Mouse (Mus musculus): ENCODE data around the gene Nacad. TPM values are rescaled to one million over a fixed set of nuclear protein-coding genes. Genes with fewer than 3 reads are reported as not detected.
A peak's percentile ranks its signal among the peaks of the same experiment; 100 is the strongest.

The Nacad gene
- polyA plus RNA-seq, 1 experiment from 2014 or later: 71.1 TPM

- Histone ChIP-seq H3K27ac (ENCODE audit: low read length) (no peak overlapping the region), H3K4me3 (replicated peaks; ENCODE audit: low read length) (no peak overlapping the region), H3K4me2 (ENCODE audit: low read length) (no peak overlapping the region), H3K36me3 (ENCODE audit: control insufficient read depth, insufficient read depth) (no peaks in the 10 kb centered on the region), H3K9ac (replicated peaks; ENCODE audit: low read depth, low read length) (no peak overlapping the region), H3K4me1 (replicated peaks; ENCODE audit: control insufficient read depth, insufficient read depth, low read length) (peaks cover 13% of the 10 kb centered on the region), H3K9me3 (ENCODE audit: control insufficient read depth, low read length) (no peaks in the 10 kb centered on the region), H3K27me3 (replicated peaks; ENCODE audit: control insufficient read depth, insufficient read depth, low read length) (no peaks in the 10 kb centered on the region)
- no peak for ATAC-seq
Observed at GRCm38 (mm10) chr11:6629655-6630054, 23.8 kb upstream of the Nacad start.

- H3K9me3 ChIP-seq (ENCODE audit: control insufficient read depth, low read length): no peaks in the 10 kb centered on the region
- H3K9ac ChIP-seq (replicated peaks; ENCODE audit: low read depth, low read length): no peak overlapping the region
- no peak overlapping the region for H3K4me2 ChIP-seq (ENCODE audit: low read length)
- no peaks in the 10 kb centered on the region for H3K27me3 ChIP-seq (replicated peaks; ENCODE audit: control insufficient read depth, insufficient read depth, low read length)
- H3K36me3 ChIP-seq (ENCODE audit: control insufficient read depth, insufficient read depth): peaks cover 3% of the 10 kb centered on the region; the same call in 1 of the 2 replicates
- H3K4me3 ChIP-seq (replicated peaks; ENCODE audit: low read length): no peak overlapping the region
- 22% methylated on average over 4 of the region's 4 CpGs for WGBS
- H3K27ac ChIP-seq (ENCODE audit: low read length): no peak overlapping the region
- no peak for ATAC-seq
- H3K4me1 ChIP-seq (replicated peaks; ENCODE audit: control insufficient read depth, insufficient read depth, low read length): peaks cover 24% of the 10 kb centered on the region
Observed at GRCm38 (mm10) chr11:6628568-6628967, 22.7 kb upstream of the Nacad start.

- 92% methylated on average over 4 of the region's 4 CpGs for WGBS
- Histone ChIP-seq H3K4me3 (replicated peaks; ENCODE audit: low read length) (no peak overlapping the region), H3K9ac (replicated peaks; ENCODE audit: low read depth, low read length) (no peak overlapping the region), H3K4me2 (ENCODE audit: low read length) (no peak overlapping the region), H3K27ac (ENCODE audit: low read length) (no peak overlapping the region), H3K4me1 (replicated peaks; ENCODE audit: control insufficient read depth, insufficient read depth, low read length) (peaks cover 26% of the 10 kb centered on the region), H3K36me3 (ENCODE audit: control insufficient read depth, insufficient read depth) (peaks cover 6% of the 10 kb centered on the region; the same call in 1 of the 2 replicates), H3K9me3 (ENCODE audit: control insufficient read depth, low read length) (no peaks in the 10 kb centered on the region), H3K27me3 (replicated peaks; ENCODE audit: control insufficient read depth, insufficient read depth, low read length) (no peaks in the 10 kb centered on the region)
- ATAC-seq: no peak
Observed at GRCm38 (mm10) chr11:6627731-6628130, 21.9 kb upstream of the Nacad start.

- H3K36me3 ChIP-seq (ENCODE audit: control insufficient read depth, insufficient read depth): peaks cover 9% of the 10 kb centered on the region
- H3K4me3 ChIP-seq (replicated peaks; ENCODE audit: low read length): peak overlapping the region; percentile 84
- peak; percentile 27 for ATAC-seq
- H3K4me2 ChIP-seq (ENCODE audit: low read length): peak overlapping the region; percentile 96
- no peaks in the 10 kb centered on the region for H3K27me3 ChIP-seq (replicated peaks; ENCODE audit: control insufficient read depth, insufficient read depth, low read length)
- peak overlapping the region; percentile 58 for H3K9ac ChIP-seq (replicated peaks; ENCODE audit: low read depth, low read length)
- 13% methylated on average over 16 of the region's 16 CpGs for WGBS
- peaks cover 26% of the 10 kb centered on the region for H3K4me1 ChIP-seq (replicated peaks; ENCODE audit: control insufficient read depth, insufficient read depth, low read length)
- H3K9me3 ChIP-seq (ENCODE audit: control insufficient read depth, low read length): no peaks in the 10 kb centered on the region
- peak overlapping the region; percentile 71 for H3K27ac ChIP-seq (ENCODE audit: low read length)
Observed at GRCm38 (mm10) chr11:6626388-6626772, 20.5 kb upstream of the Nacad start.

GRCm38 (mm10) chr11:6625478-6626387, 19.9 kb upstream of the Nacad start, which contains the start of gene Tbrg4:
Gene Tbrg4, minus strand, starts transcription at chr11:6626067.
- Histone ChIP-seq H3K9me3 (ENCODE audit: control insufficient read depth, low read length) (no peaks in the 10 kb centered on the region), H3K36me3 (ENCODE audit: control insufficient read depth, insufficient read depth) (peaks cover 15% of the 10 kb centered on the region), H3K27me3 (replicated peaks; ENCODE audit: control insufficient read depth, insufficient read depth, low read length) (no peaks in the 10 kb centered on the region), H3K4me3 (replicated peaks; ENCODE audit: low read length) (peak within 1 kb of the TSS; percentile 84), H3K4me1 (replicated peaks; ENCODE audit: control insufficient read depth, insufficient read depth, low read length) (peaks cover 26% of the 10 kb centered on the region), H3K9ac (replicated peaks; ENCODE audit: low read depth, low read length) (peak within 1 kb of the TSS; percentile 58), H3K4me2 (ENCODE audit: low read length) (peak within 1 kb of the TSS; percentile 96), H3K27ac (ENCODE audit: low read length) (peak within 1 kb of the TSS; percentile 71)
- under 1% methylated on average over 66 of the region's 66 CpGs for WGBS
- peak; percentile 95 for ATAC-seq

- H3K36me3 ChIP-seq (ENCODE audit: control insufficient read depth, insufficient read depth): peaks cover 22% of the 10 kb centered on the region
- H3K4me3 ChIP-seq (replicated peaks; ENCODE audit: low read length): peak overlapping the region; percentile 84
- no peaks in the 10 kb centered on the region for H3K9me3 ChIP-seq (ENCODE audit: control insufficient read depth, low read length)
- peak overlapping the region; percentile 61 for H3K4me2 ChIP-seq (ENCODE audit: low read length)
- peak overlapping the region; percentile 58; the same call in 1 of the 2 replicates for H3K9ac ChIP-seq (replicated peaks; ENCODE audit: low read depth, low read length)
- H3K27me3 ChIP-seq (replicated peaks; ENCODE audit: control insufficient read depth, insufficient read depth, low read length): no peaks in the 10 kb centered on the region
- H3K4me1 ChIP-seq (replicated peaks; ENCODE audit: control insufficient read depth, insufficient read depth, low read length): peaks cover 26% of the 10 kb centered on the region
- no peak overlapping the region for H3K27ac ChIP-seq (ENCODE audit: low read length)
- 69% methylated on average over 14 of the region's 14 CpGs for WGBS
- ATAC-seq: no peak
Observed at GRCm38 (mm10) chr11:6624619-6625382, 18.9 kb upstream of the Nacad start.

GRCm38 (mm10) chr11:6623704-6624103, 17.9 kb upstream of the Nacad start:
- Histone ChIP-seq H3K9ac (replicated peaks; ENCODE audit: low read depth, low read length) (no peak overlapping the region), H3K9me3 (ENCODE audit: control insufficient read depth, low read length) (no peaks in the 10 kb centered on the region), H3K27me3 (replicated peaks; ENCODE audit: control insufficient read depth, insufficient read depth, low read length) (no peaks in the 10 kb centered on the region), H3K36me3 (ENCODE audit: control insufficient read depth, insufficient read depth) (peaks cover 31% of the 10 kb centered on the region), H3K4me3 (replicated peaks; ENCODE audit: low read length) (no peak overlapping the region), H3K4me1 (replicated peaks; ENCODE audit: control insufficient read depth, insufficient read depth, low read length) (peaks cover 26% of the 10 kb centered on the region), H3K27ac (ENCODE audit: low read length) (no peak overlapping the region), H3K4me2 (ENCODE audit: low read length) (no peak overlapping the region)
- ATAC-seq: no peak
- 92% methylated on average over 10 of the region's 10 CpGs for WGBS

GRCm38 (mm10) chr11:6615250-6616205, 9.7 kb upstream of the Nacad start:
- Histone ChIP-seq H3K4me3 (replicated peaks; ENCODE audit: low read length) (no peak overlapping the region), H3K27ac (ENCODE audit: low read length) (no peak overlapping the region), H3K36me3 (ENCODE audit: control insufficient read depth, insufficient read depth) (peaks cover 49% of the 10 kb centered on the region), H3K4me2 (ENCODE audit: low read length) (no peak overlapping the region), H3K9me3 (ENCODE audit: control insufficient read depth, low read length) (no peaks in the 10 kb centered on the region), H3K9ac (replicated peaks; ENCODE audit: low read depth, low read length) (no peak overlapping the region), H3K4me1 (replicated peaks; ENCODE audit: control insufficient read depth, insufficient read depth, low read length) (no peaks in the 10 kb centered on the region), H3K27me3 (replicated peaks; ENCODE audit: control insufficient read depth, insufficient read depth, low read length) (no peaks in the 10 kb centered on the region)
- WGBS: 93% methylated on average over 12 of the region's 12 CpGs
- no peak for ATAC-seq
